Mouse (Mus musculus): ENCODE data around the gene Bud31. TPM values are rescaled to one million over a fixed set of nuclear protein-coding genes. Genes with fewer than 3 reads are reported as not detected.
"Not testable (repeated sequence)": the region's sequence is repeated elsewhere in the genome, so short reads cannot be mapped to it uniquely, and the experiment has no call there.

Gene Bud31
- total RNA-seq, 2 experiments from 2014 or later: 81.0 to 85.3 TPM

GRCm38 (mm10) chr5:145120921-145121320 is 19.2 kb upstream of the Bud31 start:
- intact Hi-C loops (cut with DNase I): no loop called here

GRCm38 (mm10) chr5:145123396-145123795 is 16.8 kb upstream of the Bud31 start:
- no peak for DNase-seq (ENCODE audit: low spot score in 2 of 2)
- intact Hi-C loops (cut with DNase I): no loop called here

More at GRCm38 (mm10) chr5:145120921-145121320, 19.2 kb upstream of the Bud31 start:
- DNase-seq (ENCODE audit: low spot score in 2 of 2): no peak

GRCm38 (mm10) chr5:145126580-145126979 is 13.6 kb upstream of the Bud31 start:
- DNase-seq (ENCODE audit: low spot score in 2 of 2): no peak
- intact Hi-C loops (cut with DNase I): no loop called here

GRCm38 (mm10) chr5:145129124-145129523 is 11.0 kb upstream of the Bud31 start:
- intact Hi-C loops (cut with DNase I): no loop called here
- DNase-seq (ENCODE audit: low spot score in 2 of 2): no peak

GRCm38 (mm10) chr5:145129773-145130172 is 10.4 kb upstream of the Bud31 start:
- intact Hi-C loops (cut with DNase I): not testable (repeated sequence)
- peak in 1 of 2 experiments; percentile 69 for DNase-seq (ENCODE audit: low spot score in 2 of 2)

GRCm38 (mm10) chr5:145130191-145130590 is 10.0 kb upstream of the Bud31 start:
- intact Hi-C loops (cut with DNase I): no loop called here
- DNase-seq (ENCODE audit: low spot score in 2 of 2): peak; percentile 61 to 92

GRCm38 (mm10) chr5:145130995-145131394 is 9.2 kb upstream of the Bud31 start:
- DNase-seq (ENCODE audit: low spot score in 2 of 2): no peak
- intact Hi-C loops (cut with DNase I): no loop called here

GRCm38 (mm10) chr5:145133275-145133674 is 6.9 kb upstream of the Bud31 start:
- intact Hi-C loops (cut with DNase I); DNase-seq (ENCODE audit: low spot score in 2 of 2): not testable (repeated sequence)

GRCm38 (mm10) chr5:145138836-145139235 is 1.3 kb upstream of the Bud31 start:
- intact Hi-C loops (cut with DNase I): no loop called here
- no peak for DNase-seq (ENCODE audit: low spot score in 2 of 2)

- intact Hi-C loops (cut with DNase I): loop anchor here (2.0 kb wide), 1 partner anchor 26 kb away; the partner anchor contains the start of genes Cpsf4 and Ptcd1
- DNase-seq (ENCODE audit: low spot score in 2 of 2): no peak
Measured at GRCm38 (mm10) chr5:145140611-145141010, 449 bp downstream of the Bud31 start.

- intact Hi-C loops (cut with DNase I): no loop called here
Measured at GRCm38 (mm10) chr5:145147748-145148147, 7.6 kb downstream of the Bud31 start.

GRCm38 (mm10) chr5:145149294-145149693 is 9.1 kb downstream of the Bud31 start:
- intact Hi-C loops (cut with DNase I): no loop called here
- DNase-seq (ENCODE audit: low spot score in 2 of 2): no peak

More at GRCm38 (mm10) chr5:145147748-145148147, 7.6 kb downstream of the Bud31 start:
- DNase-seq (ENCODE audit: low spot score in 2 of 2): no peak

- intact Hi-C loops (cut with DNase I): no loop called here
- DNase-seq (ENCODE audit: low spot score in 2 of 2): no peak
Measured at GRCm38 (mm10) chr5:145152690-145153089, 12.5 kb downstream of the Bud31 start.

GRCm38 (mm10) chr5:145161361-145161760 is 21.2 kb downstream of the Bud31 start:
- intact Hi-C loops (cut with DNase I): no loop called here
- no peak for DNase-seq (ENCODE audit: low spot score in 2 of 2)

- no peak for DNase-seq (ENCODE audit: low spot score in 2 of 2)
- intact Hi-C loops (cut with DNase I): no loop called here
Measured at GRCm38 (mm10) chr5:145164710-145165109, 24.5 kb downstream of the Bud31 start.

GRCm38 (mm10) chr5:145165184-145165583 is 25.0 kb downstream of the Bud31 start:
- intact Hi-C loops (cut with DNase I): no loop called here
- no peak for DNase-seq (ENCODE audit: low spot score in 2 of 2)

- intact Hi-C loops (cut with DNase I): loop anchor here (2.0 kb wide), 2 partner anchors 24 to 26 kb away; partner anchors contain the start of genes Bud31 and Pdap1
- DNase-seq (ENCODE audit: low spot score in 2 of 2): peak; percentile 99
Measured at GRCm38 (mm10) chr5:145166536-145167305, 26.6 kb downstream of the Bud31 start, which contains the start of the genes Ptcd1 and Cpsf4. Ptcd1 (minus strand) TSS chr5:145167108. Cpsf4 (plus strand) TSS chr5:145167213.

- DNase-seq (ENCODE audit: low spot score in 2 of 2): no peak
- intact Hi-C loops (cut with DNase I): loop anchor here (2.0 kb wide), 2 partner anchors 24 to 26 kb away; partner anchors contain the start of genes Bud31 and Pdap1
Measured at GRCm38 (mm10) chr5:145167306-145167661, 27.1 kb downstream of the Bud31 start.

GRCm38 (mm10) chr5:145178461-145178980 is 38.4 kb downstream of the Bud31 start:
- intact Hi-C loops (cut with DNase I): no loop called here
- DNase-seq (ENCODE audit: low spot score in 2 of 2): no peak

GRCm38 (mm10) chr5:145185244-145185643 is 45.1 kb downstream of the Bud31 start:
- no peak for DNase-seq (ENCODE audit: low spot score in 2 of 2)
- intact Hi-C loops (cut with DNase I): no loop called here

GRCm38 (mm10) chr5:145189416-145189815 is 49.3 kb downstream of the Bud31 start:
- intact Hi-C loops (cut with DNase I): no loop called here
- no peak for DNase-seq (ENCODE audit: low spot score in 2 of 2)

All from left cerebral cortex, postnatal 25 days (tissue).